Mouse (Mus musculus) small intestine, adult 2 months (tissue): ENCODE results near the gene Tmem229b. TPM values are rescaled to one million over a fixed set of nuclear protein-coding genes. Genes with fewer than 3 reads are reported as not detected.

Experiments
- H3K27ac ChIP-seq: fragments of 200-500 bp; 2 replicates; pipeline ENCODE4 v1.5.1; 2012; ENCODE audit warnings: low read depth, low read length, control low read depth, inconsistent platforms; ENCODE audit not compliant: insufficient read depth
- H3K27me3 ChIP-seq: fragments of 200-500 bp; 2 replicates; pipeline ENCODE4 v1.6.1; 2012; ENCODE audit warnings: mild to moderate bottlenecking, moderate library complexity, low read length, inconsistent platforms; ENCODE audit not compliant: control insufficient read depth, insufficient read depth
- H3K36me3 ChIP-seq: fragments of 200-500 bp; 2 replicates; pipeline ENCODE4 v1.6.1; 2012; ENCODE audit warnings: mild to moderate bottlenecking, low read length, control low read depth, inconsistent platforms; ENCODE audit not compliant: control insufficient read depth, insufficient read depth
- H3K4me1 ChIP-seq: fragments of 200-500 bp; 2 replicates; pipeline ENCODE4 v1.6.1; 2012; ENCODE audit warnings: low read length, inconsistent platforms, mixed read lengths; ENCODE audit not compliant: control insufficient read depth, insufficient read depth, insufficient read length
- H3K4me3 ChIP-seq: fragments of 200-500 bp; 2 replicates; pipeline ENCODE4 v1.5.1; 2012; ENCODE audit warnings: low read depth, mild to moderate bottlenecking, control low read depth, inconsistent platforms, low read length, moderate library complexity
- CTCF ChIP-seq: fragments of 200-500 bp; IDR thresholded peaks from 2 replicates; pipeline ENCODE4 v1.5.1; 2012; ENCODE audit warnings: low read depth, mild to moderate bottlenecking, control low read depth, inconsistent platforms, low read length, moderate library complexity, mixed read lengths; ENCODE audit not compliant: insufficient replicate concordance, insufficient read length; ENCODE audit errors: extremely low read depth
- POLR2A ChIP-seq: fragments of 200-500 bp; IDR thresholded peaks from 2 replicates; pipeline ENCODE4 v1.6.1; 2012; ENCODE audit warnings: low read depth, mild to moderate bottlenecking, control low read depth, inconsistent platforms, low read length, moderate library complexity
- WGBS: fragments of 180-500 bp; shearing (Covaris S2); methylation state at CpG from one replicate; pipeline ENCODE4 v1.1.7; 2018; 5-methylcytosine and 5-hydroxymethylcytosine counted together
- polyA plus RNA-seq: library from polyadenylated mRNA; depleted of rRNA; stranded (reverse); fragments of >200 nt; gene quantifications from 2 replicates; pipeline ENCODE4 v1.2.3, GENCODE M21; 2012

Tmem229b gene
- polyA plus RNA-seq, 1 experiment: 11.7 TPM

- TF ChIP-seq POLR2A (no peak; the same call in 1 of the 2 replicates), CTCF (peak; percentile 35; the same call in 1 of the 2 replicates)
- peaks cover 8% of the 10 kb centered on the region; the same call in 1 of the 2 replicates for H3K27me3 ChIP-seq
- peak overlapping the region; percentile 51; the same call in 1 of the 2 replicates for H3K27ac ChIP-seq
- H3K4me1 ChIP-seq: peaks cover 2% of the 10 kb centered on the region
- peak overlapping the region; percentile 100 for H3K4me3 ChIP-seq
- under 1% methylated on average over 41 of the region's 53 CpGs for WGBS
- H3K36me3 ChIP-seq: no peaks in the 10 kb centered on the region
Measured at GRCm38 (mm10) chr12:79006478-79007125, 825 bp downstream of the Tmem229b start.

DNA sequence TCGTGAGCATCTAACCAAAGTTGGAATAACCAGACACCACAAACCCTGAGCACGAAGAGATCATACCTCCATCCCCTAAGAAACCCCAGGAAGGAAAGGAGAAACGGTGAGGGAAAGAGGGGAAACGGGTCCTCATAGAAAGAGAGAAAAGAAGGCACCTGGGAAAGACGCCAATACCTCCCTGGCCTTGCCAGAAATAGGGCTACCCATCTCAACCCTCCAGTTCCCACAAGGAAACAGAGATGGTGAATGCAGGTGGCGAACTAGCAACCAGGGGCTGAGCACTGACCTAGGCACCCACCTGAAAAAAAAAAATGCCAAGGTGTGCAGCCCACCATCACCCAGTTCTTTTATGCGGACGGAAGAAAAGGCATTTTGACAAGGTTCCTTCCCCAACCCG is 1.4 kb downstream of the Tmem229b start:
- Histone ChIP-seq H3K36me3 (no peaks in the 10 kb centered on the region), H3K4me3 (peak overlapping the region; percentile 100), H3K27me3 (peaks cover 8% of the 10 kb centered on the region; the same call in 1 of the 2 replicates), H3K27ac (no peak overlapping the region), H3K4me1 (peaks cover 2% of the 10 kb centered on the region)
- WGBS: 40% methylated on average over 9 of the region's 9 CpGs
- no peak for TF ChIP-seq POLR2A
- no peak for TF ChIP-seq CTCF

DNA sequence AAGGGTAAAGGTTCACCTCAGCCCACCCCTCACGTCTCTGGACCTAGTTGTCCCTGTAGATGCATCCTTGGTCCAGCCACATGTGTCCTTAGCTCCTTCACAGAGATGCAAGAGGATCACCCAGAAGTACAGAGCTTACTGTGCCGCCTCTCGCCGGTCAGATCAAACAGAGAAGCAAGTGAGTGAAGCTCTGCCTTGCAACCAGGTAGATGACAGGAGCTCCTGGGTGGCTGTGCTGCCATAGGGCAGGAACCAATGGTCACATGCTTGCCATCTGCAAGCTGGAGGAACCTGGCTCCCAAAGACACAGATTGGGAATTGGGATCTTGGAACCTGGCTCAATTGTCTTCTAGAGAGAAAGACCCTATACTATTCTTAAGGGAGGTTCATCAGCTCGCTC is 2.0 kb downstream of the Tmem229b start:
- 94% methylated on average over 5 of the region's 5 CpGs for WGBS

GRCm38 (mm10) chr12:79002978-79003377 is 4.4 kb downstream of the Tmem229b start:
- no peak overlapping the region for H3K4me3 ChIP-seq
- no peak overlapping the region for H3K27ac ChIP-seq
- H3K36me3 ChIP-seq: no peaks in the 10 kb centered on the region
- H3K4me1 ChIP-seq: peaks cover 2% of the 10 kb centered on the region
- WGBS: 91% methylated on average over 3 of the region's 3 CpGs
- TF ChIP-seq CTCF (no peak), POLR2A (no peak)
- peaks cover 8% of the 10 kb centered on the region; the same call in 1 of the 2 replicates for H3K27me3 ChIP-seq

More for the DNA sequence above, 2.0 kb downstream of the Tmem229b start:
- Histone ChIP-seq H3K27ac (no peak overlapping the region), H3K4me1 (peaks cover 2% of the 10 kb centered on the region), H3K27me3 (peaks cover 8% of the 10 kb centered on the region; the same call in 1 of the 2 replicates), H3K4me3 (no peak overlapping the region), H3K36me3 (no peaks in the 10 kb centered on the region)
- TF ChIP-seq CTCF (no peak), POLR2A (no peak)

GRCm38 (mm10) chr12:79002406-79002805 is 5.0 kb downstream of the Tmem229b start:
- Histone ChIP-seq H3K36me3 (no peaks in the 10 kb centered on the region), H3K4me1 (peaks cover 2% of the 10 kb centered on the region), H3K4me3 (no peak overlapping the region), H3K27ac (no peak overlapping the region), H3K27me3 (peaks cover 8% of the 10 kb centered on the region; the same call in 1 of the 2 replicates)
- WGBS: 70% methylated on average over 5 of the region's 5 CpGs
- no peak for TF ChIP-seq POLR2A
- TF ChIP-seq CTCF: no peak

GRCm38 (mm10) chr12:78996711-78997110 is 10.7 kb downstream of the Tmem229b start:
- no peak overlapping the region for H3K27ac ChIP-seq
- no peak overlapping the region for H3K4me3 ChIP-seq
- WGBS: 61% methylated on average over 7 of the region's 7 CpGs
- H3K36me3 ChIP-seq: no peaks in the 10 kb centered on the region
- no peaks in the 10 kb centered on the region for H3K27me3 ChIP-seq
- H3K4me1 ChIP-seq: no peaks in the 10 kb centered on the region
- TF ChIP-seq CTCF: no peak
- TF ChIP-seq POLR2A: no peak

- Histone ChIP-seq H3K36me3 (no peaks in the 10 kb centered on the region), H3K27ac (no peak overlapping the region), H3K4me3 (no peak overlapping the region), H3K27me3 (no peaks in the 10 kb centered on the region), H3K4me1 (no peaks in the 10 kb centered on the region)
- 76% methylated on average over 4 of the region's 4 CpGs for WGBS
- TF ChIP-seq POLR2A: no peak
- no peak for TF ChIP-seq CTCF
Measured at GRCm38 (mm10) chr12:78996271-78996670, 11.2 kb downstream of the Tmem229b start.

GRCm38 (mm10) chr12:78987581-78988081 is 19.8 kb downstream of the Tmem229b start:
- 49% methylated on average over 9 of the region's 9 CpGs for WGBS
- Histone ChIP-seq H3K27me3 (no peaks in the 10 kb centered on the region), H3K27ac (no peak overlapping the region), H3K36me3 (no peaks in the 10 kb centered on the region), H3K4me3 (no peak overlapping the region), H3K4me1 (peaks cover 11% of the 10 kb centered on the region; the same call in 1 of the 2 replicates)
- TF ChIP-seq CTCF: peak; percentile 38; the same call in 1 of the 2 replicates
- TF ChIP-seq POLR2A: no peak
